Mouse (Mus musculus): Measurements from ENCODE around the gene Rhebl1. TPM values are rescaled to one million over a fixed set of nuclear protein-coding genes. Genes with fewer than 3 reads are reported as not detected.

Rhebl1 gene
- polyA plus RNA-seq, 1 experiment from 2014 or later: 20.1 TPM

GRCm38 (mm10) chr15:98868346-98869063, 25.8 kb downstream of the Rhebl1 start:
- 39% methylated on average over 11 of the region's 11 CpGs for WGBS
- ATAC-seq (ENCODE audit: low FRiP score, low read depth): no peak
- peaks cover 33% of the 10 kb centered on the region for H3K36me3 ChIP-seq
- no peaks in the 10 kb centered on the region for H3K9me3 ChIP-seq
- peak overlapping the region; percentile 99 for H3K4me3 ChIP-seq
- no peak overlapping the region for H3K27ac ChIP-seq (replicated peaks)
- H3K9ac ChIP-seq (replicated peaks): peak overlapping the region; percentile 99
- H3K4me1 ChIP-seq: peaks cover 41% of the 10 kb centered on the region
- H3K27me3 ChIP-seq: no peaks in the 10 kb centered on the region
- H3K4me2 ChIP-seq (replicated peaks): peak overlapping the region; percentile 99

- no peak overlapping the region for H3K27ac ChIP-seq (replicated peaks)
- H3K4me3 ChIP-seq: no peak overlapping the region
- WGBS: 76% methylated on average over 6 of the region's 6 CpGs
- peaks cover 35% of the 10 kb centered on the region for H3K4me1 ChIP-seq
- ATAC-seq (ENCODE audit: low FRiP score, low read depth): no peak
- 0 out of 2 replicates have a peak overlapping the region, but pooled peaks have one; percentile 7 for H3K9ac ChIP-seq (replicated peaks)
- peak overlapping the region; percentile 99 for H3K4me2 ChIP-seq (replicated peaks)
- H3K36me3 ChIP-seq: peaks cover 44% of the 10 kb centered on the region
- H3K27me3 ChIP-seq: no peaks in the 10 kb centered on the region
- no peaks in the 10 kb centered on the region for H3K9me3 ChIP-seq
These were observed 27.0 kb downstream of the Rhebl1 start for GRCm38 (mm10) chr15:98867321-98867720.

- Histone ChIP-seq H3K36me3 (peaks cover 53% of the 10 kb centered on the region), H3K27me3 (no peaks in the 10 kb centered on the region), H3K4me3 (no peak overlapping the region)
These were observed 27.8 kb downstream of the Rhebl1 start for GRCm38 (mm10) chr15:98866501-98866900.

GRCm38 (mm10) chr15:98865771-98866170, 28.6 kb downstream of the Rhebl1 start:
- Histone ChIP-seq H3K27ac (replicated peaks) (no peak overlapping the region), H3K36me3 (peaks cover 60% of the 10 kb centered on the region), H3K9me3 (no peaks in the 10 kb centered on the region), H3K4me2 (replicated peaks) (no peak overlapping the region), H3K9ac (replicated peaks) (no peak overlapping the region), H3K4me3 (no peak overlapping the region), H3K27me3 (no peaks in the 10 kb centered on the region), H3K4me1 (peaks cover 35% of the 10 kb centered on the region)
- WGBS: 94% methylated on average over 8 of the region's 8 CpGs
- ATAC-seq (ENCODE audit: low FRiP score, low read depth): no peak

More at GRCm38 (mm10) chr15:98866501-98866900, 27.8 kb downstream of the Rhebl1 start:
- Histone ChIP-seq H3K4me2 (replicated peaks) (no peak overlapping the region; the same call in 1 of the 2 replicates), H3K4me1 (peaks cover 35% of the 10 kb centered on the region), H3K27ac (replicated peaks) (no peak overlapping the region), H3K9me3 (no peaks in the 10 kb centered on the region), H3K9ac (replicated peaks) (no peak overlapping the region; the same call in 1 of the 2 replicates)
- WGBS: 89% methylated on average over 5 of the region's 5 CpGs
- ATAC-seq (ENCODE audit: low FRiP score, low read depth): no peak

- H3K4me3 ChIP-seq: no peak overlapping the region
- no peaks in the 10 kb centered on the region for H3K27me3 ChIP-seq
- no peak overlapping the region for H3K27ac ChIP-seq (replicated peaks)
- peaks cover 29% of the 10 kb centered on the region for H3K4me1 ChIP-seq
- H3K36me3 ChIP-seq: peaks cover 68% of the 10 kb centered on the region
- no peak overlapping the region for H3K4me2 ChIP-seq (replicated peaks)
- WGBS: 98% methylated on average over 6 of the region's 6 CpGs
- H3K9me3 ChIP-seq: no peaks in the 10 kb centered on the region
- no peak for ATAC-seq (ENCODE audit: low FRiP score, low read depth)
- H3K9ac ChIP-seq (replicated peaks): no peak overlapping the region
These were observed 29.4 kb downstream of the Rhebl1 start for GRCm38 (mm10) chr15:98864951-98865350.

GRCm38 (mm10) chr15:98863451-98863958, 30.8 kb downstream of the Rhebl1 start:
- Histone ChIP-seq H3K4me3 (no peak overlapping the region), H3K4me2 (replicated peaks) (no peak overlapping the region), H3K9ac (replicated peaks) (no peak overlapping the region), H3K27me3 (no peaks in the 10 kb centered on the region), H3K9me3 (no peaks in the 10 kb centered on the region), H3K27ac (replicated peaks) (no peak overlapping the region), H3K36me3 (peaks cover 81% of the 10 kb centered on the region), H3K4me1 (peaks cover 15% of the 10 kb centered on the region)
- ATAC-seq (ENCODE audit: low FRiP score, low read depth): no peak
- 89% methylated on average over 12 of the region's 12 CpGs for WGBS

- ATAC-seq (ENCODE audit: low FRiP score, low read depth): no peak
- 90% methylated on average over 21 of the region's 21 CpGs for WGBS
These were observed 32.5 kb downstream of the Rhebl1 start for GRCm38 (mm10) chr15:98861701-98862410.

GRCm38 (mm10) chr15:98860921-98861320, 33.4 kb downstream of the Rhebl1 start:
- 94% methylated on average over 18 of the region's 18 CpGs for WGBS

More at GRCm38 (mm10) chr15:98861701-98862410, 32.5 kb downstream of the Rhebl1 start:
- Histone ChIP-seq H3K27ac (replicated peaks) (no peak overlapping the region), H3K9me3 (no peaks in the 10 kb centered on the region), H3K27me3 (no peaks in the 10 kb centered on the region), H3K9ac (replicated peaks) (no peak overlapping the region), H3K36me3 (peaks cover 98% of the 10 kb centered on the region), H3K4me2 (replicated peaks) (no peak overlapping the region), H3K4me3 (no peak overlapping the region), H3K4me1 (no peaks in the 10 kb centered on the region)

GRCm38 (mm10) chr15:98859319-98860043, 34.9 kb downstream of the Rhebl1 start:
- ATAC-seq (ENCODE audit: low FRiP score, low read depth): no peak

More at GRCm38 (mm10) chr15:98860921-98861320, 33.4 kb downstream of the Rhebl1 start:
- no peaks in the 10 kb centered on the region for H3K4me1 ChIP-seq
- H3K27me3 ChIP-seq: no peaks in the 10 kb centered on the region
- H3K4me3 ChIP-seq: no peak overlapping the region
- ATAC-seq (ENCODE audit: low FRiP score, low read depth): no peak
- no peak overlapping the region for H3K27ac ChIP-seq (replicated peaks)
- H3K9ac ChIP-seq (replicated peaks): no peak overlapping the region
- H3K4me2 ChIP-seq (replicated peaks): no peak overlapping the region
- H3K9me3 ChIP-seq: no peaks in the 10 kb centered on the region
- H3K36me3 ChIP-seq: peaks cover 99% of the 10 kb centered on the region

GRCm38 (mm10) chr15:98854214-98854613, 40.1 kb downstream of the Rhebl1 start:
- Histone ChIP-seq H3K27me3 (no peaks in the 10 kb centered on the region), H3K36me3 (peaks cover 99% of the 10 kb centered on the region), H3K4me2 (replicated peaks) (no peak overlapping the region)

More at GRCm38 (mm10) chr15:98859319-98860043, 34.9 kb downstream of the Rhebl1 start:
- H3K4me2 ChIP-seq (replicated peaks): no peak overlapping the region
- no peaks in the 10 kb centered on the region for H3K4me1 ChIP-seq
- no peak overlapping the region for H3K27ac ChIP-seq (replicated peaks)
- H3K9me3 ChIP-seq: no peaks in the 10 kb centered on the region
- H3K4me3 ChIP-seq: no peak overlapping the region
- peaks cover 99% of the 10 kb centered on the region for H3K36me3 ChIP-seq
- whole genome bisulfite sequencing: 84% methylated on average over 9 of the region's 9 CpGs
- H3K27me3 ChIP-seq: no peaks in the 10 kb centered on the region
- no peak overlapping the region for H3K9ac ChIP-seq (replicated peaks)

GRCm38 (mm10) chr15:98853161-98853937, 41.0 kb downstream of the Rhebl1 start:
- WGBS: 94% methylated on average over 28 of the region's 28 CpGs
- Histone ChIP-seq H3K4me1 (no peaks in the 10 kb centered on the region), H3K27ac (replicated peaks) (no peak overlapping the region), H3K4me2 (replicated peaks) (no peak overlapping the region), H3K9me3 (no peaks in the 10 kb centered on the region), H3K4me3 (no peak overlapping the region), H3K36me3 (peaks cover 100% of the 10 kb centered on the region), H3K27me3 (no peaks in the 10 kb centered on the region), H3K9ac (replicated peaks) (no peak overlapping the region)
- ATAC-seq (ENCODE audit: low FRiP score, low read depth): no peak

More at GRCm38 (mm10) chr15:98854214-98854613, 40.1 kb downstream of the Rhebl1 start:
- Histone ChIP-seq H3K27ac (replicated peaks) (no peak overlapping the region), H3K4me3 (no peak overlapping the region), H3K4me1 (no peaks in the 10 kb centered on the region), H3K9ac (replicated peaks) (no peak overlapping the region), H3K9me3 (no peaks in the 10 kb centered on the region)
- WGBS: 95% methylated on average over 16 of the region's 16 CpGs
- no peak for ATAC-seq (ENCODE audit: low FRiP score, low read depth)
